Mouse (Mus musculus): ENCODE data around the gene Sucla2.
A peak's percentile ranks its signal among the peaks of the same experiment; 100 is the strongest.
"Not testable (repeated sequence)": the region's sequence is repeated elsewhere in the genome, so short reads cannot be mapped to it uniquely, and the experiment has no call there.

The Sucla2 gene

DNA sequence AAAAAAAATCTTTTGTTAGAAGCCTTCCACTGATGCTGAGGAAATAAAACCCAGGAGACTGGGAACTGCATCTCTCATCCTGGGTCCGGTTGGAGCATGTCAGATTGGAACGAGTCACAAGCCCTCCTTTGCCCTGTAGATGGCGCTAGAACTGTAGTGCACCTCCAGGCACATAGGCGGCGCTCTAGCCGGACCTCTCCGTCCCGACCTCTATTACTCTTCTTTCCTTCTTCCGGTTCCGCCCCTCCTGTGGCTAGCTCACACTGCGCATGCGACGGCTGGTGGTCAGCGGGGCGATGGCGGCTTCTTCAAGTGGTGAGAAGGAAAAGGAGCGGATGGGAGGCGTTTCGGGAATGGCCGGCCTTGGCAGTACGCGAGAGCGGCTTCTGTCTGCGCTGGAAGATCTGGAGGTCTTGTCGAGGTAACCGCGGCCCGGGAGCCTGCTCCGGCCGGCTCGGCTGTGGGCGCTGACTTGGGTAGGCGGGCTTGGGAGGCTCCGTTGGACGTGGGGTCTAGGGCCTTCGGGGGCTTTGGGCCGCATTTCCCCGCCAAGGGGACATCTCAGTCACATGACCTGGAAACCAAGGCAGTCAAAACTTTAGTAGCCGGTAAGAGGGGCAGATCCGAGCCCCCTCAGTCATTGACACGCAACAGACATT lies 15.2 kb upstream of the Sucla2 start, which contains the start of gene Med4:
TSS of gene Med4 (plus strand) at position 261 of the 659 bp plus-strand sequence.
- peak; percentile 84 for DNase-seq (ENCODE audit: low read depth, low spot score)

GRCm38 (mm10) chr14:73524136-73524535 lies 983 bp upstream of the Sucla2 start:
- no peak for DNase-seq (ENCODE audit: low read depth, low spot score)

DNA sequence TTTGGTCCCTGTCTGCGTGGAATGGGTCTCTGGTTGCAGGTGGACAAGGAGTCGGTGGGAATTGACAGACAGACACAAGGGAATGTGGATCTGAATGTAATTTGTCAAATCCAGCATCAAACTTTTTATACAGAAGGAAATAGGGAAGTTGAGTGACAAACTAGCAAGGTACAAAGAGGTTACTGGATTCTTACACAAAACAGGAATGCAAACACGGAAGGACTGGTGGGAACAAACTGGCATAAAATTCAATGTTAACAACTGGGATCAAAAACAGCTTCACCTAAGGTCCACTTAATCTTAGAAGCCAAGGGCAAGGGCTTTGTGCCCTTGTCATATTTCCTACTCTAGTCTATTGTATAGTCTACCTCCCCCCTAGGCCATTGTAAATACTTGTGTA lies 3.5 kb downstream of the Sucla2 start:
- not testable (repeated sequence) for DNase-seq (ENCODE audit: low read depth, low spot score)

DNA sequence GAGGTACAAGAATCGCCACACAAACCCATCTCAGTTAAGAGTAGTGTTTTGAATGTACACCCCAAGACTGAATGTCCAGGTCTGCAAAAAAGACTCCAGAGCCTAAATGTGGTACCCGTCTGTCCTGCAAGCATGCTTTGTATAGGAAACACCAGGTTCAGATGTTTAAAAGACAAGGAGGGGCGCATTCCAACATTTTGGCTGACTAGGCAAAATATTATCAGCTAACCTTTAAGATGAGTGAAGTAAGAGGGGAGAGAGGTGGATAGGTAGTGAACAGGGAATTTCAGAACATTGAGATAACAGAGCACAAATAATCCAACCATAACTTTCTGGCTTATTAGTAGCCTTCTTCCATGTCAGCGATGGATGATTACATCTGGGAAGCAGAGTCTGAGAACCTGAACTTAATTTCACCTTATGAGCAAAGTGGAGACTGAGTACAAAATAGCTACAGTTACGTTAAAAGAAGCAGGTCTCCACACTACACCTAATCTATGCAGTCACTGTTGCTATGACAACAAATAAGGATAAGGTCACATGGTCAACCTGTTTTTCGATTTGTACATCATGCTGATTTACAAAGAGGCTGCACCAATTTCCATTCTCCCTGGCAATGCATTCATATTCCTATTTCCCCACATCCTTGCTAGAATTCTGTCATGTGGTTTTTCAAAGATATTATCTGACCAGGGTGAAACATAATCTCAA lies 8.8 kb downstream of the Sucla2 start:
- no peak for DNase-seq (ENCODE audit: low read depth, low spot score)

DNA sequence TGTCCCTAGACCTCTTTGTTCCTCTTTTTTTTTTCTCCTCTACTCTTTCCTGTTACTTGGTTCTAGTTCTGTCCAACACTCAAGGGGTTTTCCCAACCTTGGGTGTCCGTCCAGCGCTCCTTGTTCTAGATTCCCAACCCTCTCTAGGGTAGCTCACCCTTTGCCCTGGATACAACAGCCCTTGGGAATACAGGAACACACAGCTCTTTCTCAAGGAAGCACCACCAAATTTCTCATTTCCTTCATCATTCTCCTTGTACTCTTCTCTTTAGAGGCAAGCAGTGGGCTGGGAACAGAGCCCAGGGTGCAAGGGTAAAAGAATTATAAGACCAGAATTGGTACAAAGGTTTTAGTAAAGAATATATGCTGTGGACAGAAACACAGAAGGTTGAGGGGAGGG lies 10.5 kb downstream of the Sucla2 start:
- no peak for DNase-seq (ENCODE audit: low read depth, low spot score)

DNA sequence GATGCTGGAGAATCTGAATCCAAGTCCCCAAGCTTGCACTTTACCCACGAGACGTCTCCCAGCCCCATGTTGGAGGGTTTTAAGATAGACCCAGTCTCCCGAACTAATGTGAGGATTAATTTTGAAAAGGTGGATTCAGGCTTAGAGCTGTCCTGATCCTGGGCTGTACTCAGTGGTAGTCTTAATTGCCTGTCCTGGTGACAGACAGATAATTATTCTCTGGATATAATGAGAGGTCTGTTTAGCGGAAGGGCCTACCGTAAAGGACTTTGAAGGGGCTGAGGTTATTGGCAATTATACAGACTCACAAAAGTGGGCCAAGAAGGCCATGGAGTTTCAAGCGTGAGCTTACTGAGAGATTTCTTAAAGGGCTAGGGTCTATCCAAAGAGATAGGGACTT lies 18.7 kb downstream of the Sucla2 start:
- DNase-seq (ENCODE audit: low read depth, low spot score) = no peak

DNA sequence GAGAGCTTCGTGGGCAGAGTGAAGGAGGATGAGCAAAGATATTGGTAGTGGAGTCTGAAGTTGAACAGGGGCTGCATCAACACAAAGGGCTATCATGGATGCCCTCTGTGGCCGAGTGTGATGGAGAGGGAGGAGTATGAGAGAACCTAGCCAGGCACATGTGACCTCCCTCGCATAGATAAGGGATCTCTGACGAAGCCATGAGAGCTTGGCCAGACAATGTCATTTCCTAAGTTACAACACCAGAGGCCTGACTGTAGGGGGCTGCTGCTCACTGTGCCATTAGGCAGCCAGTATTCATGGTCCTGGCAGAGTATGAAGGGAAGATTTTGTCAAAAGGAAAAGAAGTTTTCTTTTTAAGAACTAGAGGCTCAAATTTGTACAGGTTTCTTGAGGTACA lies 21.9 kb downstream of the Sucla2 start:
- DNase-seq (ENCODE audit: low read depth, low spot score) = no peak

- no peak for DNase-seq (ENCODE audit: low read depth, low spot score)
Observed at GRCm38 (mm10) chr14:73548051-73548450, 22.9 kb downstream of the Sucla2 start, which contains the start of gene Nudt15. Nudt15 (minus strand) TSS chr14:73548242.

DNA sequence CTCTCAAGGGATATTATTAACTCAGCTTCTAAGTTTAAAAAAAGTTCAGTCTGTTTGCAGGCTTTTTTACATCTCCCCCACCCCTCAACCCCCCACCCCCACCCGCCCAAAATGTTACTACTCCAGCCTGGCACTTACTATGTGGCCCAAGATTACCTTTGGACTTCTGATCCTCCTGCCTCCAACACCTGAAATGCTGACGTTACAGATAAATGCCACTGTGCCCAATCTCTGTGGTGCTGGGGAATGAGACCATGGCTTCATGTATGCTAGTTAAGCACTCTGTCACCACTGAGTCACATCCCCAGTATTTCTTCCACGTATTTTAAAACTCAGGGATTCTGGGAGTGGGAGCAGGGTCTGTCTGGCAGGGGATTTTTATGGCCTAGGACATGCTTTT lies 25.2 kb downstream of the Sucla2 start:
- DNase-seq (ENCODE audit: low read depth, low spot score) = no peak

- DNase-seq (ENCODE audit: low read depth, low spot score) = no peak
Observed at GRCm38 (mm10) chr14:73550732-73551131, 25.6 kb downstream of the Sucla2 start.

DNA sequence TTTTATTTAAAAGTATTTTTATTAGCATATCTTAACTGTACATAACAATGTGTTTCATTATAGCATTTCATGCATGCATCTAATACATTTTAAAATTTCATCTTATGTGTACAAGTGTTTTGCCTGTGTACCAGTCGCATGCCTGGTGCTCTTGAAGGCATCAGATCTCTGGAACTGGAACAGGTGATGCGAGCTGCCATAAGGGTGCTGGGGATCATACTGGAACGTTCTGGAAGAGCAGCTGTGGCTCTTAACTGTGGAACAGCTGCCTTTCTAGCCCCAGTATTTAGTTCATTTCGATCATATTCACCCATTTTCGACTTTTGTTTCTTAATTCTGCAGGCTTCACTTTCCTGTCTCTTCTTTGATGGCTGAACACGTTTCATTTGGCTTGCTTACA lies 26.0 kb downstream of the Sucla2 start:
- no peak for DNase-seq (ENCODE audit: low read depth, low spot score)

- peak; percentile 77 for DNase-seq (ENCODE audit: low read depth, low spot score)
Observed at GRCm38 (mm10) chr14:73552341-73553121, 27.4 kb downstream of the Sucla2 start.

GRCm38 (mm10) chr14:73553122-73553696 lies 28.1 kb downstream of the Sucla2 start:
- no peak for DNase-seq (ENCODE audit: low read depth, low spot score)

- not testable (repeated sequence) for DNase-seq (ENCODE audit: low read depth, low spot score)
Observed at GRCm38 (mm10) chr14:73569831-73570230, 44.7 kb downstream of the Sucla2 start.

DNA sequence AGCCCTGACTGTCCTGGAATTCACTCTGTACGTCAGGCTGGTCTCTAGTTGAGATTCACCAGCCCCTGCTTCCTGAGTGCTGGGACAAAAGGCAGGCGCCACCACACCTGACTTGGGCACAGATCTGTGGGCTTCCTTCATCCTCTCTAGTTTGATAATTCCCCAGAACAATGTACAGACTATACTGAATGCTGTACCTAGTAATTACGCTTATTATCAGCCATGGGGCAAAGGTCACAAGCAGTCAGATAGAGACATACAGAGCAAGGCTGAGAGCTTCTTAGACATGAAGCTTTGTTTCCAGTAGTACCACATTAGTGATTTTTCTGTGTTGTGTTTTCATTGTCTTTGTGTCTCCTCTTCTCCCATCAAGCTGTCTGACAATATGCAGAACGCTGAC lies 46.0 kb downstream of the Sucla2 start:
- no peak for DNase-seq (ENCODE audit: low read depth, low spot score)

DNA sequence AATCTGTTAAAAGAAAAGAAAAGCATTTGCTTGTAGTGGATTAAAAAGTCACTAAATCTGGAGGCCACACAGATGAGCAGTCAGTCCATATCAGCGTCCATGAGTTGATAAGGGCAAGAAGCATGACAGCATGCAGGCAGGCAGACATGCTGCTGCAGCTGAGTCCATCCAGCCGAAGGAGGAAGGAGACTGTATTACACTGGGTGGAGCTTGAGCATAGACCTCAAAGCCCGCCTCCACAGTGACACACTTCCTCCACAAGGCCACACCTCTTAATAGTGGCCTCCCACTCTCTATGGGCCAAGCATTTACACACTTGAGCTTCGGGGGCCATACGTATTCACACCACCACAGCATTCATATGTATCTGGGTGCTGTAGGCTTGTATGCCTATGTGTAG lies 48.9 kb downstream of the Sucla2 start:
- DNase-seq (ENCODE audit: low read depth, low spot score) = no peak

GRCm38 (mm10) chr14:73576336-73576735 lies 51.2 kb downstream of the Sucla2 start:
- no peak for DNase-seq (ENCODE audit: low read depth, low spot score)

- DNase-seq (ENCODE audit: low read depth, low spot score) = no peak
Observed at GRCm38 (mm10) chr14:73588080-73588479, 63.0 kb downstream of the Sucla2 start.

- no peak for DNase-seq (ENCODE audit: low read depth, low spot score)
Observed at GRCm38 (mm10) chr14:73592166-73592565, 67.0 kb downstream of the Sucla2 start.

DNA sequence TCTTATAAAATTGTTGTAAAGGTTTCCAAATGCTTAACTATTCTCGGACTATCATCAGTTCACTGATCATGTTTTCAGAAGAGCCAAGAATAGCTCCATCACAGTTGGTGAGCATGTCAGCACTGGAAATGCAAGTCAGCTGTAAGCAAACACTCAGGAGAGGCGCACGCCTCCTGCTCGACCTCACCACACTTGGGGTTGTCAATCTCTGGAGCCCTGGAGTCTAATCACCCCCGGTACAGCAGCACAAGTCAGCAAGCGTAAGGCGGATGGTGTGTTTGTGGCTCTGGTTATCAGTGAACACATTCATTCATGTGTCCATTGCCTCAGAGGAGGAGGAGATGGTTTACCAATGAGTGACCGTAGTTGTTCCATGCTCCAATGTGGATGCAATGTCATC lies 74.6 kb downstream of the Sucla2 start:
- no peak for DNase-seq (ENCODE audit: low read depth, low spot score)

- no peak for DNase-seq (ENCODE audit: low read depth, low spot score)
Observed at GRCm38 (mm10) chr14:73607732-73608131, 82.6 kb downstream of the Sucla2 start.
